Mouse (Mus musculus) forebrain, embryonic 10.5 days (tissue): ENCODE data around the gene Gpc6. TPM values are rescaled to one million over a fixed set of nuclear protein-coding genes. Genes with fewer than 3 reads are reported as not detected.
A peak's percentile ranks its signal among the peaks of the same experiment; 100 is the strongest.

Source experiments
- DNase-seq: peaks from one replicate; pipeline ENCODE4 v3.0.0-alpha.2; 2017; ENCODE audit warnings: low spot score; ENCODE audit errors: extremely low spot score
- H3K27ac ChIP-seq: fragments of 300-500 bp; sonication (generic); 2 replicates; pipeline ENCODE4 v1.5.1; 2016; ENCODE audit warnings: mild to moderate bottlenecking
- H3K27me3 ChIP-seq: fragments of 300-500 bp; sonication (generic); 2 replicates; pipeline ENCODE4 v1.6.1; 2016; ENCODE audit warnings: mild to moderate bottlenecking; ENCODE audit not compliant: poor library complexity, severe bottlenecking
- H3K36me3 ChIP-seq: fragments of 300-500 bp; sonication (generic); replicated peaks from 2 replicates; pipeline ENCODE4 v1.6.1; 2016; ENCODE audit warnings: mild to moderate bottlenecking, moderate library complexity
- H3K4me1 ChIP-seq: fragments of 300-500 bp; sonication (generic); 2 replicates; pipeline ENCODE4 v1.6.1; 2016
- H3K4me3 ChIP-seq: fragments of 300-500 bp; sonication (generic); 2 replicates; pipeline ENCODE4 v1.5.1; 2016; ENCODE audit warnings: mild to moderate bottlenecking, moderate library complexity
- H3K9me3 ChIP-seq: fragments of 300-500 bp; sonication (generic); 2 replicates; pipeline ENCODE4 v1.6.1; 2016; ENCODE audit warnings: mild to moderate bottlenecking, moderate library complexity
- WGBS: fragments of 180-500 bp; shearing (Covaris S2); methylation state at CpG from one replicate; pipeline ENCODE4 v1.1.7; 2016; 5-methylcytosine and 5-hydroxymethylcytosine counted together
- polyA plus RNA-seq: library from polyadenylated mRNA; unstranded; fragments of >200 nt; fragmentation: Nextera tagmentation; extraction: Ambion mirVana; gene quantifications from 2 replicates; pipeline ENCODE4 v1.2.1, GENCODE M21; 2016

Gpc6 gene
- polyA plus RNA-seq, 1 experiment from 2014 or later, result 36.5 TPM

- Histone ChIP-seq H3K9me3 (no peaks in the 10 kb centered on the region; the same call in 1 of the 2 replicates), H3K27ac (no peak overlapping the region), H3K27me3 (no peaks in the 10 kb centered on the region), H3K4me3 (no peak overlapping the region), H3K4me1 (no peaks in the 10 kb centered on the region), H3K36me3 (no peaks in the 10 kb centered on the region)
- DNase-seq, result no peak
- WGBS, result 94% methylated on average over 7 of the region's 7 CpGs
These were observed 843.6 kb downstream of the Gpc6 start for GRCm38 (mm10) chr14:117768697-117769096.

GRCm38 (mm10) chr14:117773373-117773772, 848.3 kb downstream of the Gpc6 start:
- Histone ChIP-seq H3K27me3 (no peaks in the 10 kb centered on the region), H3K4me3 (no peak overlapping the region), H3K36me3 (no peaks in the 10 kb centered on the region), H3K9me3 (no peaks in the 10 kb centered on the region; the same call in 1 of the 2 replicates), H3K4me1 (peaks cover 7% of the 10 kb centered on the region; the same call in 1 of the 2 replicates), H3K27ac (no peak overlapping the region)
- 94% methylated on average over 2 of the region's 2 CpGs for WGBS
- no peak for DNase-seq

DNA sequence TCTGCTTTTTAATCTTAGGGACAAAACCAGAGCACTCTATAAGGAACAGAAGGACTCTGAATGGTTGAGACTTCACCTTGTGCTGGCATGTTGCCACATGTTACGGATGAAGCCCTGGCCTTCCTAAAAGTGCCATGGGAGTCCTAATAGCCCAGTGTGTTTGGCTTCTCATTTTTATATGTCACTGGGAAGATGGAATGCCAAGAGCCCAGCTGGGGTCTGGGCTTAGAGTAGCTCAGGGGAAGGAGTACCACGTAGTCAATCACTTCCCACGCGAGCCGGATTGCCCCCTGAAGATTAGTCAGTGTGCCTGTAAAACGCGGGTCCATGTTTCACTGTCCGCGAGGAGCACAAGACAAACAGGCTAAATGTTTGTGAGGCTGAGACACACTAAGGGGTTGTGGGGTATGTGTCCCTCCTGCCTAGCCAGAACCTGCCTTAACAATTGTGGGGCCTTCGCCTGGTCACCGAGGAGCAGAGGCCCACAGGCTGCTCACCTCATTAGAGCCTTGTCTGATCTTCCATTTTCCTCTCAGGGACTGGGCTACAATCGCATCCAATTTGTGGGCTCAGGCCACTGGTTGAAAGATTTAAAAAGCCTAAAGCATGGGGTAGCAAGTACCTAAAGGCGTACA, 852.9 kb downstream of the Gpc6 start:
- H3K36me3 ChIP-seq, result no peaks in the 10 kb centered on the region
- no peaks in the 10 kb centered on the region for H3K9me3 ChIP-seq
- H3K4me1 ChIP-seq, result peaks cover 22% of the 10 kb centered on the region
- no peak overlapping the region for H3K27ac ChIP-seq
- H3K27me3 ChIP-seq, result no peaks in the 10 kb centered on the region
- H3K4me3 ChIP-seq, result no peak overlapping the region
- WGBS, result 91% methylated on average over 13 of the region's 13 CpGs
- no peak for DNase-seq

DNA sequence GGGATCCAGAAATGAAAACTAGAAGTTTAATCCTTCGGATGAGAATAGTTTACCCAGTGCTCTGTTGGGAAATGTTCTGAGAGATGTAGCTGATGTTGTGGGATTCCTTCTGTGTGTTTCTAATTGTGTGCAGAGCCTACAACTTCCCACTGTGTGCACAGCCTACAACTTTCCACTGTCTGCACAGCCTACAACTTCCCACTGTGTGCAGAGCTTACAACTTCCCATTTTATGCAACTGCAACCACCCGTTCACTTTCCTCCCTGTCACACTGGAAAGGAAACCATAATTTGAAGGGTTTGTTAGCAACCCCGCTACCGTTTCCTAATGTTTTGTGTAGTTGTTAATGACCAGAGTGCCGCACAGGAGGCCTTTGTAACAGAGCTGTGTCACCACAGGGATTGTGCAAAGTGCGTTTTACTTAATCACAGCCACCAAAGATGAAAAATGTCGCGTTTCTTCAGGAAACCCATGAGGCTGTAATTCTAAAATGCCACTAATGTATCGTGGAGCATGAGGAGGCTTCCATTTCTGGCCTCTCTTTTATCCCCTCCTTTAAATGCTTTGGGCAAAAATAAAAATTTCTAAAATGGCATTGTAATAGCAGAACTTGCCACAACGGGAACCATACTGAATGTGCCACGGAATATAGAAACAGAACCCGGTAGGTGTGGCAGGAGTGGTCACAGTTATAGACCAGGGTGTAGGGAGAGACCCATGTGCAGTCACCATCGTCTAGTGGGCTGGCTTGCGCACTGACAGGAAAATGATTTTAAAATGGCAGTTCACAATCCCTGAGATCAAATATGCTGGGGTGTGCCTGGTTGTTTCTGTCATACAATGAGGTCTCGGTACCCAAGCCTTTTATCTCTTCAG, 853.7 kb downstream of the Gpc6 start:
- no peak for DNase-seq
- Histone ChIP-seq H3K4me3 (no peak overlapping the region), H3K4me1 (peaks cover 22% of the 10 kb centered on the region), H3K36me3 (no peaks in the 10 kb centered on the region), H3K27me3 (no peaks in the 10 kb centered on the region), H3K27ac (no peak overlapping the region), H3K9me3 (no peaks in the 10 kb centered on the region)
- 83% methylated on average over 15 of the region's 15 CpGs for WGBS

GRCm38 (mm10) chr14:117781724-117782123, 856.6 kb downstream of the Gpc6 start:
- Histone ChIP-seq H3K27ac (no peak overlapping the region), H3K4me1 (peaks cover 49% of the 10 kb centered on the region)

GRCm38 (mm10) chr14:117783671-117784262, 858.7 kb downstream of the Gpc6 start:
- WGBS, result 80% methylated on average over 8 of the region's 8 CpGs

More at GRCm38 (mm10) chr14:117781724-117782123, 856.6 kb downstream of the Gpc6 start:
- no peaks in the 10 kb centered on the region for H3K36me3 ChIP-seq
- no peak for DNase-seq
- H3K9me3 ChIP-seq, result no peaks in the 10 kb centered on the region
- no peak overlapping the region for H3K4me3 ChIP-seq
- WGBS, result 77% methylated on average over 5 of the region's 5 CpGs
- H3K27me3 ChIP-seq, result no peaks in the 10 kb centered on the region

GRCm38 (mm10) chr14:117784960-117785359, 859.8 kb downstream of the Gpc6 start:
- no peaks in the 10 kb centered on the region for H3K36me3 ChIP-seq
- H3K4me3 ChIP-seq, result no peak overlapping the region
- no peaks in the 10 kb centered on the region for H3K27me3 ChIP-seq
- WGBS, result 91% methylated on average over 9 of the region's 9 CpGs
- no peak for DNase-seq
- peaks cover 38% of the 10 kb centered on the region for H3K4me1 ChIP-seq
- H3K9me3 ChIP-seq, result no peaks in the 10 kb centered on the region
- H3K27ac ChIP-seq, result no peak overlapping the region

More at GRCm38 (mm10) chr14:117783671-117784262, 858.7 kb downstream of the Gpc6 start:
- no peak for DNase-seq
- Histone ChIP-seq H3K36me3 (no peaks in the 10 kb centered on the region), H3K9me3 (no peaks in the 10 kb centered on the region), H3K4me1 (peaks cover 45% of the 10 kb centered on the region), H3K4me3 (no peak overlapping the region), H3K27me3 (no peaks in the 10 kb centered on the region), H3K27ac (no peak overlapping the region)

- 85% methylated on average over 15 of the region's 15 CpGs for WGBS
- Histone ChIP-seq H3K4me1 (peaks cover 38% of the 10 kb centered on the region), H3K36me3 (no peaks in the 10 kb centered on the region), H3K27ac (no peak overlapping the region), H3K9me3 (no peaks in the 10 kb centered on the region), H3K27me3 (no peaks in the 10 kb centered on the region), H3K4me3 (no peak overlapping the region)
- no peak for DNase-seq
These were observed 860.5 kb downstream of the Gpc6 start for GRCm38 (mm10) chr14:117785507-117786085.

GRCm38 (mm10) chr14:117786647-117787046, 861.5 kb downstream of the Gpc6 start:
- no peak for DNase-seq
- H3K36me3 ChIP-seq, result no peaks in the 10 kb centered on the region
- no peaks in the 10 kb centered on the region for H3K9me3 ChIP-seq
- H3K27me3 ChIP-seq, result no peaks in the 10 kb centered on the region
- peaks cover 37% of the 10 kb centered on the region for H3K4me1 ChIP-seq
- 0 out of 2 replicates have a peak overlapping the region, but pooled peaks have one; percentile 40 for H3K27ac ChIP-seq
- 32% methylated on average over 7 of the region's 7 CpGs for WGBS
- H3K4me3 ChIP-seq, result no peak overlapping the region

GRCm38 (mm10) chr14:117794874-117795273, 869.8 kb downstream of the Gpc6 start:
- H3K36me3 ChIP-seq, result no peaks in the 10 kb centered on the region
- no peaks in the 10 kb centered on the region for H3K27me3 ChIP-seq
- H3K4me3 ChIP-seq, result no peak overlapping the region
- no peak overlapping the region for H3K27ac ChIP-seq
- H3K9me3 ChIP-seq, result no peaks in the 10 kb centered on the region
- no peak for DNase-seq
- WGBS, result 88% methylated on average over 2 of the region's 2 CpGs
- H3K4me1 ChIP-seq, result no peaks in the 10 kb centered on the region

GRCm38 (mm10) chr14:117796661-117797060, 871.5 kb downstream of the Gpc6 start:
- Histone ChIP-seq H3K9me3 (no peaks in the 10 kb centered on the region), H3K36me3 (no peaks in the 10 kb centered on the region), H3K4me1 (0 out of 2 replicates have a peak, but pooled peaks cover 4% of the 10 kb centered on the region), H3K4me3 (no peak overlapping the region), H3K27me3 (no peaks in the 10 kb centered on the region), H3K27ac (no peak overlapping the region)
- DNase-seq, result no peak
- WGBS, result 85% methylated on average over 5 of the region's 5 CpGs

GRCm38 (mm10) chr14:117800399-117800798, 875.3 kb downstream of the Gpc6 start:
- Histone ChIP-seq H3K36me3 (no peaks in the 10 kb centered on the region), H3K27ac (no peak overlapping the region), H3K27me3 (no peaks in the 10 kb centered on the region), H3K4me1 (0 out of 2 replicates have a peak, but pooled peaks cover 4% of the 10 kb centered on the region), H3K9me3 (no peaks in the 10 kb centered on the region), H3K4me3 (no peak overlapping the region)
- DNase-seq, result no peak
- WGBS, result 87% methylated on average over 5 of the region's 5 CpGs
